In the genomic region with DNA sequence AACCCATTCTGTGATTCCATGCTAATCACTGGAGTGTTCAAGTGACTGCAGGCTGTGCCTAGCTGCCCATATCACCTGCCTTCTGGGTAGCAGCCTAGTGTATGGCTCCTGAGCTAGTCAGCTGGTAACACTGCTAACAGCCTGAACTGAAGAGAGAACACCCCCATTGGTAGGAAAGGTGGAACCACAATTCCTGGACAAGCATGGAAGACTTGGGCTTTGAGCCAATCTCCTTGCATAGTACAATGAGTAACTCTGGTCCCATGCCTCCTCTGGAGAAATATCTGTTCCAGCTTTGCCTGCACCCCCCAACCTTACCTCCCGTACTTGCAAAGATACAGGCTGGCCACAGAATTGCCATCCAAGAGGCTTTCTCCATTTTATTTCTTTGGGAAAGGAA, we compare ENCODE assay signal across 16 mouse cellular contexts. TPM values are rescaled to one million over a fixed set of nuclear protein-coding genes. Genes with fewer than 3 reads are reported as not detected.
A peak's percentile ranks its signal among the peaks of the same experiment; 100 is the strongest.
DNase-seq lines count a peak whose midpoint lies in the region; ATAC-seq and TF ChIP-seq lines count a peak whose summit lies in the region.
"Had no signal": no experiment of that assay in that cellular context is flagged by ENCODE, and none has a peak within 500 bp of the region (broad histone marks: within the 10 kb centered on the region; RNA-seq: fewer than 3 reads in every experiment).

No protein-coding gene starts in this region.

- DNase-seq in cerebellum, postnatal 10 days, result peak; percentile 69 to 78
- no peak for DNase-seq in cerebellum, adult 8-10 months
- no peak for DNase-seq in layer of hippocampus, adult 2 months (ENCODE audit: low spot score in 2 of 2)
- DNase-seq in layer of hippocampus, postnatal 25 days (ENCODE audit: extremely low spot score in 1 of 2, low spot score in 1 of 2), result no peak
- peak; percentile 23 for DNase-seq in adipocyte (ENCODE audit: low spot score)
- peak; percentile 67 for DNase-seq in kidney, postnatal 10 days
- DNase-seq in liver, postnatal 0 days, result no peak
- DNase-seq in embryonic facial prominence, embryonic 10.5 days (ENCODE audit: low spot score), result no peak
- DNase-seq: B cell, adult 2 months; gastrocnemius, postnatal 36 days; lung, adult 18-20 months; right cerebral cortex, postnatal 14 days had no signal

- no peak overlapping the region for H3K9ac ChIP-seq in liver, postnatal 0 days (replicated peaks)
- H3K9ac ChIP-seq: embryonic facial prominence, embryonic 15.5 days; heart, embryonic 13.5 days had no signal

- no peaks in the 10 kb centered on the region for H3K9me3 ChIP-seq in liver, postnatal 0 days (ENCODE audit: low read length)
- H3K9me3 ChIP-seq in embryonic facial prominence, embryonic 10.5 days, result no peaks in the 10 kb centered on the region
- H3K9me3 ChIP-seq: embryonic facial prominence, embryonic 15.5 days; heart, embryonic 13.5 days had no signal

- no peak for TF ChIP-seq EP300 in liver, postnatal 0 days (IDR thresholded peaks at IDR 0.05; ENCODE audit: low read depth)

- H3K27me3 ChIP-seq in liver, postnatal 0 days (ENCODE audit: insufficient read depth, low read length), result peaks cover 36% of the 10 kb centered on the region
- H3K27me3 ChIP-seq in embryonic facial prominence, embryonic 10.5 days (replicated peaks; ENCODE audit: low read depth, poor library complexity, severe bottlenecking), result peaks cover 45% of the 10 kb centered on the region

- no peak overlapping the region for H3K4me2 ChIP-seq in liver, postnatal 0 days (ENCODE audit: low read depth, low read length)
- H3K4me2 ChIP-seq: embryonic facial prominence, embryonic 15.5 days; heart, embryonic 13.5 days had no signal

- H3K4me3 ChIP-seq in layer of hippocampus, adult 2 months, result no peak overlapping the region
- H3K4me3 ChIP-seq in liver, postnatal 0 days (ENCODE audit: low read depth, low read length), result no peak overlapping the region
- H3K4me3 ChIP-seq in embryonic facial prominence, embryonic 10.5 days, result no peak overlapping the region
- H3K4me3 ChIP-seq: embryonic facial prominence, embryonic 15.5 days; heart, embryonic 13.5 days had no signal

- WGBS in liver, postnatal 0 days (ENCODE audit: insufficient replicate concordance), result 79% methylated on average over 1 of the region's 1 CpGs
- WGBS in embryonic facial prominence, embryonic 10.5 days, result 85% methylated on average over 1 of the region's 1 CpGs

- H3K36me3 ChIP-seq in liver, postnatal 0 days (replicated peaks; ENCODE audit: insufficient read depth, low read length), result peaks cover 4% of the 10 kb centered on the region
- H3K36me3 ChIP-seq in embryonic facial prominence, embryonic 10.5 days (replicated peaks), result peaks cover 8% of the 10 kb centered on the region

- H3K4me1 ChIP-seq in liver, postnatal 0 days (ENCODE audit: insufficient read depth), result peaks cover 16% of the 10 kb centered on the region
- H3K4me1 ChIP-seq in embryonic facial prominence, embryonic 10.5 days, result peaks cover 53% of the 10 kb centered on the region

- H3K27ac ChIP-seq in layer of hippocampus, adult 2 months, result peak overlapping the region; percentile 51; the same call in 1 of the 2 replicates
- no peak overlapping the region for H3K27ac ChIP-seq in liver, postnatal 0 days (ENCODE audit: low read depth)
- H3K27ac ChIP-seq in embryonic facial prominence, embryonic 10.5 days (replicated peaks), result no peak overlapping the region
- H3K27ac ChIP-seq: embryonic facial prominence, embryonic 15.5 days; heart, embryonic 13.5 days; macrophage had no signal

- no peak for TF ChIP-seq CTCF in layer of hippocampus, adult 2 months (conservative IDR thresholded peaks at IDR 0.05)
- TF ChIP-seq CTCF in liver, postnatal 0 days (IDR thresholded peaks at IDR 0.05; ENCODE audit: low read depth), result no peak

- ATAC-seq in liver, postnatal 0 days, result no peak
- ATAC-seq: intestine, postnatal 0 days had no signal

RNA-seq across cellular contexts. Expression of a gene that starts 2.6 kb away (rescaled TPM):
- total RNA-seq in layer of hippocampus, adult 2 months (2021), result 10 to 100 TPM; 11.0 to 11.7 TPM
- 1 to 10 TPM; 9.2 to 9.7 TPM for total RNA-seq in layer of hippocampus, postnatal 25 days (2021)
- polyA plus RNA-seq in liver, postnatal 0 days (2015; fragmentation: Nextera tagmentation; extraction: Ambion mirVana), result 2.6 TPM in 2 replicates
- 21.3 and 21.6 TPM in 2 replicates for polyA plus RNA-seq in embryonic facial prominence, embryonic 10.5 days (2016; fragmentation: Nextera tagmentation; extraction: Ambion mirVana)

RNA-seq across cellular contexts. Expression of a gene that starts 2.6 kb away (rescaled TPM):
- total RNA-seq in layer of hippocampus, adult 2 months (2021), result 1 to 10 TPM; 8.8 to 8.9 TPM
- total RNA-seq in layer of hippocampus, postnatal 25 days (2021), result 1 to 10 TPM; 7.9 to 9.1 TPM
- polyA plus RNA-seq in liver, postnatal 0 days (2015; fragmentation: Nextera tagmentation; extraction: Ambion mirVana), result 5.9 and 7.2 TPM in 2 replicates
- 23.3 and 25.5 TPM in 2 replicates for polyA plus RNA-seq in embryonic facial prominence, embryonic 10.5 days (2016; fragmentation: Nextera tagmentation; extraction: Ambion mirVana)

RNA-seq across cellular contexts. Expression of a gene that starts 10.2 kb away (rescaled TPM):
- 100 to 1,000 TPM; 185 to 196 TPM for total RNA-seq in layer of hippocampus, adult 2 months (2021)
- 100 to 1,000 TPM; 159 to 163 TPM for total RNA-seq in layer of hippocampus, postnatal 25 days (2021)
- polyA plus RNA-seq in liver, postnatal 0 days (2015; fragmentation: Nextera tagmentation; extraction: Ambion mirVana), result 1.2 TPM in 2 replicates
- polyA plus RNA-seq in embryonic facial prominence, embryonic 10.5 days (2016; fragmentation: Nextera tagmentation; extraction: Ambion mirVana), result 3.1 and 3.3 TPM in 2 replicates

RNA-seq across cellular contexts. Expression of a gene that starts 32.0 kb away (rescaled TPM):
- total RNA-seq in layer of hippocampus, adult 2 months (2021), result 10 to 100 TPM; 97.6 to 98.1 TPM
- total RNA-seq in layer of hippocampus, postnatal 25 days (2021), result 10 to 100 TPM; 84.1 to 88.1 TPM
- polyA plus RNA-seq in liver, postnatal 0 days (2015; fragmentation: Nextera tagmentation; extraction: Ambion mirVana), result 71.4 and 71.8 TPM in 2 replicates
- 48.2 and 48.3 TPM in 2 replicates for polyA plus RNA-seq in embryonic facial prominence, embryonic 10.5 days (2016; fragmentation: Nextera tagmentation; extraction: Ambion mirVana)

RNA-seq across cellular contexts. Expression of a gene that starts 35.0 kb away (rescaled TPM):
- 10 to 100 TPM; 36.0 to 36.8 TPM for total RNA-seq in layer of hippocampus, adult 2 months (2021)
- 10 to 100 TPM; 34.8 to 41.4 TPM for total RNA-seq in layer of hippocampus, postnatal 25 days (2021)
- 30.4 and 31.2 TPM in 2 replicates for polyA plus RNA-seq in liver, postnatal 0 days (2015; fragmentation: Nextera tagmentation; extraction: Ambion mirVana)
- 144 and 150 TPM in 2 replicates for polyA plus RNA-seq in embryonic facial prominence, embryonic 10.5 days (2016; fragmentation: Nextera tagmentation; extraction: Ambion mirVana)

Comparison
In these comparisons a context has a peak if more than half of its experiments do, and no peak if none do; other contexts are left out.
1. DNase-seq: peak in cerebellum, postnatal 10 days (2 of 2), adipocyte (single experiment) and kidney, postnatal 10 days (single experiment); none in cerebellum, adult 8-10 months (single experiment), layer of hippocampus, adult 2 months (0 of 2), layer of hippocampus, postnatal 25 days (0 of 2), liver, postnatal 0 days (single experiment) and embryonic facial prominence, embryonic 10.5 days (single experiment).